Mouse (Mus musculus): ENCODE data around the gene Dis3l2. TPM values are rescaled to one million over a fixed set of nuclear protein-coding genes. Genes with fewer than 3 reads are reported as not detected.

Dis3l2 gene
- 5.6 and 8.8 TPM in 2 replicates for polyA plus RNA-seq (2012; ENCODE audit: insufficient read depth, insufficient read length, missing spikeins)

DNA sequence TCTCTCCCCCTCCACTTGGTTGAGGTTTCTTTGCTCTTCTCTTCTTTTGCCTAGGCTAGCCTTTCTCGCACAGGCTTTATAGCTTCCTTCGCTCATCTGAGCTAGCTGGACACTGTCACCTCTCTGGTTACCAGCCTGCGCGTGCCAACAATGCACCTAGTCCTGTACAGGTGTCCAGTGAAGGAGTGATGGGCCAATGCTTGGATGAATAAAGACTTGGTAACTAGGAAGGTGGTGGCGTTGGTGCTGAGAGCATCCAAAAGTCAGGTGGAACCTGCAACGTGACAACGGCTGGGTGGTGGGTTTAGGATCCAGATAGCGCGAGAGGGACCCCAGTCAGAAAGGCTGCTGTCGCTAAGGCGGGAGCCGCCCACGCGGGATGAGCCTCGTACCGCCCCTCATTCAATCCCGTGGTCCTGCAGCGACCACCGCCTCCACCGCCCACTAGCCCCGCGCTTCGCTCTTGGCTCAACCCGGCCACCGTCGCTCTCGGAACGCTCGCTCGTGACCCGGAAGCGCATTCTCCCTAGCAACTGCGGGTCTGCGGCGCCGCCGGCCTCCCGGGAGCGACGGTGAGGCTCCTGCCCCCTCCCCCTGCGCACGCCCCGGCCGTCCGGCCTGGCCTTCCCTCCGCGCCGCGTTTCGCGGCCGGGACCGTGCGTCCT is at the start of gene Dis3l2:
Gene Dis3l2 (plus strand): TSS at position 509 of the 665 bp plus-strand sequence.
- H3K4me1 ChIP-seq (ENCODE audit: control insufficient read depth, insufficient read depth, insufficient read length, low read length): peaks cover 4% of the 10 kb centered on the region
- peak within 1 kb of the TSS; percentile 91 for H3K4me3 ChIP-seq (ENCODE audit: insufficient read depth, low read depth, low read length)
- H3K27ac ChIP-seq (replicated peaks; ENCODE audit: low read depth, low read length): peak within 1 kb of the TSS; percentile 26; the same call in 1 of the 2 replicates

- H3K27ac ChIP-seq (replicated peaks; ENCODE audit: low read depth, low read length): no peak overlapping the region
- no peak overlapping the region for H3K4me3 ChIP-seq (ENCODE audit: insufficient read depth, low read depth, low read length)
- H3K4me1 ChIP-seq (ENCODE audit: control insufficient read depth, insufficient read depth, insufficient read length, low read length): no peaks in the 10 kb centered on the region
Measured at GRCm38 (mm10) chr1:86657071-86657470, 46.5 kb upstream of the Dis3l2 start.

DNA sequence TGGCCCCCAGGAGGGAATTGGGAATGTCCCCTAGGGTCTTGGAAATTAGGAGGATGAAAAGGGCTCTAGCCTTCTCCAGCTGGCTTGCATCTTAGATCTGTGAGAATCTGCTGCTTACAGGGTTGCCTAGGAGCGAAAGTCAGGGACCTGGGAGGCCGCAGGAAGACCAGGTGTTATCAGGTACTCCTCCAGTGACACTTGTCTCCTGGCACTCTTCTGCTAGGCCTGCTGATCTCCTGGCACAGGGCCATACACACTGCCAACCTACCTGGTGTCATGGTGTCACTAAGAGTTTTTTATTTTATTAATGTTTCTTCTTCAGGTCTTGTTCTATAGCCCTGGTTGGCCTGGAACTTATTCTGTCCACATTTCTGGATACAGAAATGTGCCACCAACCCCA is 38.5 kb upstream of the Dis3l2 start:
- Histone ChIP-seq H3K4me1 (ENCODE audit: control insufficient read depth, insufficient read depth, insufficient read length, low read length) (no peaks in the 10 kb centered on the region; the same call in 1 of the 2 replicates), H3K4me3 (ENCODE audit: insufficient read depth, low read depth, low read length) (no peak overlapping the region), H3K27ac (replicated peaks; ENCODE audit: low read depth, low read length) (no peak overlapping the region)

- Histone ChIP-seq H3K4me3 (ENCODE audit: insufficient read depth, low read depth, low read length) (peak overlapping the region; percentile 46), H3K4me1 (ENCODE audit: control insufficient read depth, insufficient read depth, insufficient read length, low read length) (no peaks in the 10 kb centered on the region; the same call in 1 of the 2 replicates), H3K27ac (replicated peaks; ENCODE audit: low read depth, low read length) (no peak overlapping the region)
Measured at GRCm38 (mm10) chr1:86669552-86670273, 33.9 kb upstream of the Dis3l2 start.

DNA sequence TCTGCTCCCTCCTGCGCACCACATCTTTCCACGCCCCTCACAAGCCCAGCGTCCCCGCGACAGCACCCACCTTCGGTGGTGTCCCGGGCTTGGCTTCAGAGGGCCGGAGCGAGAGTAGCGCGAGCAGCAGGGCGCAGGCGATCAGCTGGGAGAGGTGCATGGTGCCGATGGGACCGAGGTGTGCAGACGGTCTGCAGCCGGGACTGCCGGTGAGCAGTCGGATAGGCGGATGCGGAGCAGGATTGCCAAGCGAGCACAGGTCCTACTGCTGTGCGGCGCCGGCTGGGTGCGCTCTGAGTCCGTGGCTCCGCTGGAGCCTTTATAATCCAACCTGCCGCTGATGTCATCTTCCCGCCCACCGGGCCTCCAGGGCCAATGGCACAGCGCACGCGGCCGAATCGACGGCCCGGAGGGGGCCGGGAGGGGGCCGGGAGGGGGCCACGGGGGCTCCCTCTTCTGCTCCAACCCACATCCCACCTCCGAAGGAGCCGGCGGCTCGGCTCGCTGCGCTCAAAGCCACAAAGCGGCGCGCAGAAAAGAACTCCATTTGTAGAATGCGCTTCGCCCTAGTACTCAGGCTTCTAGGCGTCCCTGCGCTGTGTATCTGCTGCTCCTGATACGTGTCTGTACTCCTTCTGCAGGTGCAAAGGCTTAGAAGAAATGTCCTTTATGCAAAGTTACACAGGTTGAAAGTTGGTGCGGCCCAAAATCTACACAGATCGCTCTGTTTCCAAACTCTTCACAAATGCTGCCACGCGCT is 33.1 kb upstream of the Dis3l2 start, which contains the start of gene Nppc:
Gene Nppc (minus strand): TSS at position 293 of the 760 bp plus-strand sequence.
- Histone ChIP-seq H3K4me3 (ENCODE audit: insufficient read depth, low read depth, low read length) (peak within 1 kb of the TSS; percentile 46), H3K27ac (replicated peaks; ENCODE audit: low read depth, low read length) (no peak within 1 kb of the TSS), H3K4me1 (ENCODE audit: control insufficient read depth, insufficient read depth, insufficient read length, low read length) (no peaks in the 10 kb centered on the region; the same call in 1 of the 2 replicates)

DNA sequence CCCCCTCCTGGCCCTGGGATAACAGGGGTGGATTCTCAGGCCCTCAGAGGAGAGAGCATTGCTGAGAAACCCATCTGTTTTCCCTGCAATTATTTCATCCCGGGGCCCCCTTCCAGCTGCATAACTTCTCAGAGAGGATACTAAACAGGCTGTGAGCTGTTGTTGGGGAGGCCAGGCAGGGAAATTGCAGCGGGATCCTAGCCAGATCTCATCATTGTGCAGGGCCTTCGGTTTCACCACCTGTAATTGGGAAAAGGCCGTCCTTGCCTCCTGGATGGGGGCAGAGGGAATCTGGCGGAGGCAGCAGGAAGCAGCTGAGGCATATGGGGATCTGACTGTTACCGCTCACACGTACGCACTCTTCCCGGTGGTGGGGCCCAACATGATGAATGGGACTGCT is 29.2 kb upstream of the Dis3l2 start:
- H3K4me3 ChIP-seq (ENCODE audit: insufficient read depth, low read depth, low read length): no peak overlapping the region
- no peaks in the 10 kb centered on the region; the same call in 1 of the 2 replicates for H3K4me1 ChIP-seq (ENCODE audit: control insufficient read depth, insufficient read depth, insufficient read length, low read length)
- H3K27ac ChIP-seq (replicated peaks; ENCODE audit: low read depth, low read length): no peak overlapping the region

DNA sequence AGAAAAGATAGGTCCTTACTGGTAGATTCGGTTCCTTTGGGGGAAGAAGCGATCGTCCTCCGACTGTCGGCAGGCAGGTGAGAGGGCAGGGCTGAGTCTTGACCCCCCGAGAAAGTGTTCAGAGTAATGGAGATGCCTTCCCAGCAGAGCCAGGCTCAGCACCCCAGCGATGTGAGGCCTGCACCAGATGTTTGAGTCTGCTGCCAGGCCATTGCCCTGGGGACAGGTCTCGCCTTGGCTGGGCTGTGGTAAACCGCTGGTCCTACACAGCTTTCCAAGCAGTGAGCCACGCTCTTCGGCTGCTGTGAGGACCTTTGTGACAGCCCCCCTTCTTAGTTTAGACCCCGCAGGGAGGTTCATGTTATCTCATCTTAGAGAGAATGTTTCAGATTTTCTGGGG is 28.5 kb upstream of the Dis3l2 start:
- Histone ChIP-seq H3K4me1 (ENCODE audit: control insufficient read depth, insufficient read depth, insufficient read length, low read length) (no peaks in the 10 kb centered on the region; the same call in 1 of the 2 replicates), H3K27ac (replicated peaks; ENCODE audit: low read depth, low read length) (no peak overlapping the region)

GRCm38 (mm10) chr1:86677624-86678023 is 26.0 kb upstream of the Dis3l2 start:
- H3K4me3 ChIP-seq (ENCODE audit: insufficient read depth, low read depth, low read length): no peak overlapping the region
- no peaks in the 10 kb centered on the region for H3K4me1 ChIP-seq (ENCODE audit: control insufficient read depth, insufficient read depth, insufficient read length, low read length)
- H3K27ac ChIP-seq (replicated peaks; ENCODE audit: low read depth, low read length): no peak overlapping the region

More for the DNA sequence above, 28.5 kb upstream of the Dis3l2 start:
- H3K4me3 ChIP-seq (ENCODE audit: insufficient read depth, low read depth, low read length): no peak overlapping the region

GRCm38 (mm10) chr1:86678667-86679066 is 24.9 kb upstream of the Dis3l2 start:
- H3K27ac ChIP-seq (replicated peaks; ENCODE audit: low read depth, low read length): no peak overlapping the region
- no peak overlapping the region for H3K4me3 ChIP-seq (ENCODE audit: insufficient read depth, low read depth, low read length)
- no peaks in the 10 kb centered on the region for H3K4me1 ChIP-seq (ENCODE audit: control insufficient read depth, insufficient read depth, insufficient read length, low read length)

- Histone ChIP-seq H3K4me1 (ENCODE audit: control insufficient read depth, insufficient read depth, insufficient read length, low read length) (no peaks in the 10 kb centered on the region), H3K27ac (replicated peaks; ENCODE audit: low read depth, low read length) (no peak overlapping the region), H3K4me3 (ENCODE audit: insufficient read depth, low read depth, low read length) (no peak overlapping the region)
Measured at GRCm38 (mm10) chr1:86687236-86687635, 16.4 kb upstream of the Dis3l2 start.

GRCm38 (mm10) chr1:86691027-86691426 is 12.6 kb upstream of the Dis3l2 start:
- Histone ChIP-seq H3K27ac (replicated peaks; ENCODE audit: low read depth, low read length) (no peak overlapping the region), H3K4me3 (ENCODE audit: insufficient read depth, low read depth, low read length) (no peak overlapping the region), H3K4me1 (ENCODE audit: control insufficient read depth, insufficient read depth, insufficient read length, low read length) (no peaks in the 10 kb centered on the region)

- H3K4me1 ChIP-seq (ENCODE audit: control insufficient read depth, insufficient read depth, insufficient read length, low read length): no peaks in the 10 kb centered on the region
- H3K4me3 ChIP-seq (ENCODE audit: insufficient read depth, low read depth, low read length): no peak overlapping the region
- no peak overlapping the region for H3K27ac ChIP-seq (replicated peaks; ENCODE audit: low read depth, low read length)
Measured at GRCm38 (mm10) chr1:86696948-86697347, 6.7 kb upstream of the Dis3l2 start.

DNA sequence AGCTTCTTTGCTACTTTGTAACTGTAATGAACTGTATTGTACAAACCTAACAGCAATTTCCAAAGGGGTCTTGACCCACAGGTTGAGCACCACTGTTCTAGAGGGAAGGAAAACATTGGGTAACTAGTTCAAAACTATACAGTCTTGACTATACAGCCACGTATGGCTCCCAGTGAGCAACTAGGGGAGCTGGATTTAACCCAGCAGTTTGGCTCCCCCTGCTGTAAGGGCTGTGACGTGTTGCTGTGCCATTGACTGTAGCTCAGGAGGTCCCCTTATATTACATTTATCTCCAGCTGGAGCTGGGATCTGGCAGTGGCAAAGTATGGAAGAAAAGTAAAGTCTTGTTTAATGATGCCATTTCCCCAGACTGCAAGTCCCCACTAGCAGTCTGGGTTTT is 4.9 kb upstream of the Dis3l2 start:
- no peak overlapping the region for H3K4me3 ChIP-seq (ENCODE audit: insufficient read depth, low read depth, low read length)
- H3K27ac ChIP-seq (replicated peaks; ENCODE audit: low read depth, low read length): no peak overlapping the region
- H3K4me1 ChIP-seq (ENCODE audit: control insufficient read depth, insufficient read depth, insufficient read length, low read length): peaks cover 4% of the 10 kb centered on the region; the same call in 1 of the 2 replicates

GRCm38 (mm10) chr1:86699346-86700136 is 4.1 kb upstream of the Dis3l2 start:
- Histone ChIP-seq H3K4me1 (ENCODE audit: control insufficient read depth, insufficient read depth, insufficient read length, low read length) (peaks cover 4% of the 10 kb centered on the region; the same call in 1 of the 2 replicates), H3K27ac (replicated peaks; ENCODE audit: low read depth, low read length) (no peak overlapping the region), H3K4me3 (ENCODE audit: insufficient read depth, low read depth, low read length) (no peak overlapping the region)
